26 mouse cellular contexts compared by ENCODE assay signal in genomic region chr12:76844346-76845061, GRCm38 (mm10). TPM values are rescaled to one million over a fixed set of nuclear protein-coding genes. Genes with fewer than 3 reads are reported as not detected.
DNase-seq lines count a peak whose midpoint lies in the region; ATAC-seq and TF ChIP-seq lines count a peak whose summit lies in the region.
"Had no signal": no experiment of that assay in that cellular context is flagged by ENCODE, and none has a peak within 500 bp of the region (broad histone marks: within the 10 kb centered on the region; RNA-seq: fewer than 3 reads in every experiment).

No protein-coding gene starts in this region.

- no peaks in the 10 kb centered on the region for H3K9me3 ChIP-seq in midbrain, embryonic 11.5 days (ENCODE audit: control insufficient read depth, low read length)
- no peaks in the 10 kb centered on the region for H3K9me3 ChIP-seq in midbrain, postnatal 0 days (ENCODE audit: low read length)
- H3K9me3 ChIP-seq: embryonic facial prominence, embryonic 15.5 days; forebrain, embryonic 10.5 days; hindbrain, embryonic 10.5 days had no signal

- H3K4me1 ChIP-seq in midbrain, embryonic 11.5 days (ENCODE audit: control insufficient read depth, insufficient read depth, low read length): no peaks in the 10 kb centered on the region
- no peaks in the 10 kb centered on the region for H3K4me1 ChIP-seq in midbrain, postnatal 0 days (ENCODE audit: insufficient read depth, low read length)
- H3K4me1 ChIP-seq: embryonic facial prominence, embryonic 15.5 days; forebrain, embryonic 10.5 days; heart, embryonic 12.5 days; hindbrain, embryonic 10.5 days had no signal

- no peaks in the 10 kb centered on the region for H3K27me3 ChIP-seq in midbrain, embryonic 11.5 days (ENCODE audit: control insufficient read depth, insufficient read depth, low read length)
- no peaks in the 10 kb centered on the region for H3K27me3 ChIP-seq in midbrain, postnatal 0 days (ENCODE audit: insufficient read depth, low read length)
- H3K27me3 ChIP-seq: embryonic facial prominence, embryonic 15.5 days; heart, embryonic 12.5 days had no signal

- WGBS in midbrain, embryonic 11.5 days: 86% methylated on average over 15 of the region's 15 CpGs
- 85% methylated on average over 15 of the region's 15 CpGs for WGBS in midbrain, postnatal 0 days

- ATAC-seq in midbrain, embryonic 11.5 days (ENCODE audit: low FRiP score): no peak
- no peak for ATAC-seq in midbrain, postnatal 0 days (ENCODE audit: low FRiP score)
- ATAC-seq in inflammation-experienced regulatory T-cells, adult 6 months: peak; percentile 83
- ATAC-seq: forebrain, embryonic 14.5 days had no signal

- H3K27ac ChIP-seq in midbrain, embryonic 11.5 days (ENCODE audit: low read depth, low read length): no peak overlapping the region
- no peak overlapping the region for H3K27ac ChIP-seq in midbrain, postnatal 0 days (ENCODE audit: low read depth, low read length)
- H3K27ac ChIP-seq: embryonic facial prominence, embryonic 15.5 days; forebrain, embryonic 10.5 days; gastrocnemius, adult 2 months; hindbrain, embryonic 10.5 days; hindbrain, embryonic 14.5 days had no signal

- no peak overlapping the region for H3K4me3 ChIP-seq in midbrain, embryonic 11.5 days (ENCODE audit: low read depth, low read length)
- no peak overlapping the region for H3K4me3 ChIP-seq in midbrain, postnatal 0 days (ENCODE audit: low read depth, low read length)
- H3K4me3 ChIP-seq: embryonic facial prominence, embryonic 15.5 days; erythroblast, embryonic 14.5 days; forebrain, embryonic 10.5 days; gastrocnemius, adult 2 months; heart, embryonic 12.5 days; hindbrain, embryonic 10.5 days had no signal

- DNase-seq in midbrain, embryonic 11.5 days (ENCODE audit: low spot score, missing footprints): peak; percentile 73
- no peak for DNase-seq in midbrain, postnatal 0 days (ENCODE audit: low spot score)
- DNase-seq in thymus, postnatal 0 days (ENCODE audit: low spot score): peak; percentile 50
- DNase-seq in thymus, postnatal 14 days: no peak
- DNase-seq in kidney, postnatal 25 days: no peak
- DNase-seq in ovary, adult 18-20 months (ENCODE audit: low spot score): no peak
- DNase-seq in right cerebral cortex, postnatal 4 days: no peak
- DNase-seq: adrenal gland, postnatal 25 days; B cell, adult 2 months; cerebellum, adult 18-20 months; cerebellum, adult 9-11 months; cerebellum, postnatal 36 days; gastrocnemius, adult 2 months; gastrocnemius, postnatal 25 days had no signal

- no peaks in the 10 kb centered on the region for H3K36me3 ChIP-seq in midbrain, embryonic 11.5 days (ENCODE audit: control insufficient read depth, insufficient read depth, low read length)
- no peaks in the 10 kb centered on the region for H3K36me3 ChIP-seq in midbrain, postnatal 0 days (ENCODE audit: insufficient read depth, low read length)
- H3K36me3 ChIP-seq: embryonic facial prominence, embryonic 15.5 days; forebrain, embryonic 10.5 days had no signal

- no peak overlapping the region for H3K9ac ChIP-seq in midbrain, embryonic 11.5 days (ENCODE audit: low read length)
- no peak overlapping the region for H3K9ac ChIP-seq in midbrain, postnatal 0 days (replicated peaks; ENCODE audit: low read length, poor library complexity, severe bottlenecking)
- H3K9ac ChIP-seq: embryonic facial prominence, embryonic 15.5 days; heart, embryonic 12.5 days; hindbrain, embryonic 14.5 days had no signal

- TF ChIP-seq CTCF in midbrain, postnatal 0 days (IDR thresholded peaks at IDR 0.05): no peak

- H3K4me2 ChIP-seq in midbrain, embryonic 11.5 days: no peak overlapping the region
- H3K4me2 ChIP-seq in midbrain, postnatal 0 days (ENCODE audit: low read depth, low read length, poor library complexity, severe bottlenecking): no peak overlapping the region
- H3K4me2 ChIP-seq: embryonic facial prominence, embryonic 15.5 days; heart, embryonic 12.5 days; hindbrain, embryonic 14.5 days had no signal

RNA-seq across cellular contexts. Expression of gene Rab15, which starts 21.8 kb away (rescaled TPM):
- 7.7 and 10.1 TPM in 2 replicates for polyA plus RNA-seq in midbrain, embryonic 11.5 days (2014; fragmentation: Nextera tagmentation; extraction: Ambion mirVana)
- 91.1 and 122 TPM in 2 replicates for total RNA-seq in midbrain, postnatal 0 days (2014; rRNA removed)
- 57.2 and 58.9 TPM in 2 replicates for polyA plus RNA-seq in midbrain, postnatal 0 days (2015; fragmentation: Nextera tagmentation; extraction: Ambion mirVana)
- polyA plus RNA-seq in thymus, postnatal 0 days (2015; fragmentation: Nextera tagmentation; extraction: Ambion mirVana): 23.6 and 27.0 TPM in 2 replicates
- not detected for polyA plus RNA-seq in inflammation-experienced regulatory T-cells, adult 6 months (2017; shearing (Covaris generic))
- total RNA-seq: granulocyte monocyte progenitor cell, adult 5-6 weeks had no signal
- polyA plus RNA-seq: erythroblast, embryonic 14.5 days had no signal

RNA-seq across cellular contexts. Expression of gene Gpx2, which starts 49.1 kb away (rescaled TPM):
- polyA plus RNA-seq in midbrain, embryonic 11.5 days (2014; fragmentation: Nextera tagmentation; extraction: Ambion mirVana): not detected in 2 replicates
- 0.33 TPM in 1 of 2 replicates, not detected in the other for total RNA-seq in midbrain, postnatal 0 days (2014; rRNA removed)
- 0.21 TPM in 1 of 2 replicates, not detected in the other for polyA plus RNA-seq in midbrain, postnatal 0 days (2015; fragmentation: Nextera tagmentation; extraction: Ambion mirVana)
- polyA plus RNA-seq in thymus, postnatal 0 days (2015; fragmentation: Nextera tagmentation; extraction: Ambion mirVana): 1.7 and 2.1 TPM in 2 replicates
- polyA plus RNA-seq in inflammation-experienced regulatory T-cells, adult 6 months (2017; shearing (Covaris generic)): not detected
- total RNA-seq: adrenal gland, adult 18-20 months; adrenal gland, postnatal 25 days; gastrocnemius, adult 2 months; gastrocnemius, postnatal 25 days; granulocyte monocyte progenitor cell, adult 5-6 weeks; heart, adult 8-10 months; heart, postnatal 25 days had no signal
- polyA plus RNA-seq: erythroblast, embryonic 14.5 days; forebrain, embryonic 14.5 days; heart, embryonic 12.5 days; hindbrain, embryonic 10.5 days had no signal

Comparison
In these comparisons a context has a peak if more than half of its experiments do, and no peak if none do; other contexts are left out.
1. DNase-seq: peak in midbrain, embryonic 11.5 days (single experiment) and thymus, postnatal 0 days (single experiment); none in midbrain, postnatal 0 days (single experiment), thymus, postnatal 14 days (single experiment), kidney, postnatal 25 days (0 of 2), ovary, adult 18-20 months (single experiment) and right cerebral cortex, postnatal 4 days (single experiment).